Mouse (Mus musculus) lung, embryonic 16.5 days (tissue): ENCODE data around the gene Cish. TPM values are rescaled to one million over a fixed set of nuclear protein-coding genes. Genes with fewer than 3 reads are reported as not detected.
"Not testable (repeated sequence)": the region's sequence is repeated elsewhere in the genome, so short reads cannot be mapped to it uniquely, and the experiment has no call there.

Experiments
- ATAC-seq: fragments of 200-750 bp; cut with Nextera tagmentation; 2 replicates; pipeline ENCODE4 v1.8.0; 2017; ENCODE audit warnings: low read depth, mild to moderate bottlenecking, moderate library complexity
- H3K27ac ChIP-seq: fragments of 300-500 bp; sonication (generic); 2 replicates; pipeline ENCODE4 v1.5.1; 2014; ENCODE audit warnings: mild to moderate bottlenecking, control low read depth, low read length
- H3K27me3 ChIP-seq: fragments of 300-500 bp; sonication (generic); 2 replicates; pipeline ENCODE4 v1.6.1; 2014; ENCODE audit warnings: low read depth, low read length, mixed read lengths; ENCODE audit not compliant: control insufficient read depth, insufficient read depth
- H3K36me3 ChIP-seq: fragments of 300-500 bp; sonication (generic); 2 replicates; pipeline ENCODE4 v1.6.1; 2014; ENCODE audit warnings: low read length; ENCODE audit not compliant: control insufficient read depth, insufficient read depth
- H3K4me1 ChIP-seq: fragments of 300-500 bp; sonication (generic); replicated peaks from 2 replicates; pipeline ENCODE4 v1.6.1; 2014; ENCODE audit warnings: low read length, mixed read lengths; ENCODE audit not compliant: control insufficient read depth, insufficient read depth
- H3K4me2 ChIP-seq: fragments of 300-500 bp; sonication (generic); 2 replicates; pipeline ENCODE4 v1.6.1; 2014; ENCODE audit warnings: low read depth, low read length, control low read depth
- H3K4me3 ChIP-seq: fragments of 300-500 bp; sonication (generic); 2 replicates; pipeline ENCODE4 v1.5.1; 2014; ENCODE audit warnings: mild to moderate bottlenecking, low read length, control low read depth
- H3K9ac ChIP-seq: fragments of 300-500 bp; sonication (generic); 2 replicates; pipeline ENCODE4 v1.6.1; 2014; ENCODE audit warnings: low read length, control low read depth
- H3K9me3 ChIP-seq: fragments of 300-500 bp; sonication (generic); 2 replicates; pipeline ENCODE4 v1.6.1; 2016; ENCODE audit warnings: low read length; ENCODE audit not compliant: control insufficient read depth
- WGBS: fragments of 180-500 bp; shearing (Covaris S2); extraction: QIAGEN DNeasy Blood & Tissue Kit; methylation state at CpG from one replicate; pipeline ENCODE4 v1.1.7; 2014; 5-methylcytosine and 5-hydroxymethylcytosine counted together
- polyA plus RNA-seq: library from polyadenylated mRNA; unstranded; fragments of >200 nt; fragmentation: Nextera tagmentation; extraction: Ambion mirVana; gene quantifications from 2 replicates; pipeline ENCODE4 v1.2.1, GENCODE M21; 2015

The Cish gene
- polyA plus RNA-seq, 1 experiment from 2014 or later: 19.3 TPM

- peak; percentile 63 for ATAC-seq
- H3K4me1 ChIP-seq: peaks cover 36% of the 10 kb centered on the region
- 40% methylated on average over 13 of the region's 13 CpGs for WGBS
Observed at GRCm38 (mm10) chr9:107305601-107306542, 10.0 kb downstream of the Cish start.

GRCm38 (mm10) chr9:107306673-107307072 lies 10.8 kb downstream of the Cish start:
- H3K27ac ChIP-seq: not testable (repeated sequence)

More at GRCm38 (mm10) chr9:107305601-107306542, 10.0 kb downstream of the Cish start:
- Histone ChIP-seq H3K4me2 (0 out of 2 replicates have a peak overlapping the region, but pooled peaks have one; percentile 12), H3K9ac (peak overlapping the region; percentile 33; the same call in 1 of the 2 replicates), H3K27ac (peak overlapping the region; percentile 90), H3K9me3 (no peaks in the 10 kb centered on the region), H3K4me3 (no peak overlapping the region), H3K36me3 (peaks cover 6% of the 10 kb centered on the region), H3K27me3 (no peaks in the 10 kb centered on the region)

GRCm38 (mm10) chr9:107307099-107307872 lies 11.5 kb downstream of the Cish start:
- 58% methylated on average over 11 of the region's 11 CpGs for WGBS
- H3K36me3 ChIP-seq: no peaks in the 10 kb centered on the region
- 0 out of 2 replicates have a peak, but pooled peaks have one; percentile 3 for ATAC-seq
- H3K4me2 ChIP-seq: peak overlapping the region; percentile 2
- no peaks in the 10 kb centered on the region for H3K27me3 ChIP-seq
- H3K9ac ChIP-seq: no peak overlapping the region
- H3K27ac ChIP-seq: peak overlapping the region; percentile 82
- peaks cover 33% of the 10 kb centered on the region for H3K4me1 ChIP-seq
- no peaks in the 10 kb centered on the region for H3K9me3 ChIP-seq
- no peak overlapping the region for H3K4me3 ChIP-seq

More at GRCm38 (mm10) chr9:107306673-107307072, 10.8 kb downstream of the Cish start:
- H3K9me3 ChIP-seq, H3K27me3 ChIP-seq, H3K9ac ChIP-seq, ATAC-seq, H3K4me3 ChIP-seq, H3K36me3 ChIP-seq, H3K4me2 ChIP-seq: not testable (repeated sequence)
- 100% methylated on average over 1 of the region's 1 CpGs for WGBS
- H3K4me1 ChIP-seq: peaks cover 36% of the 10 kb centered on the region

- peak; percentile 81 for ATAC-seq
- no peaks in the 10 kb centered on the region for H3K27me3 ChIP-seq
- H3K4me3 ChIP-seq: no peak overlapping the region
- peak overlapping the region; percentile 82 for H3K27ac ChIP-seq
- H3K4me1 ChIP-seq: peaks cover 31% of the 10 kb centered on the region
- peak overlapping the region; percentile 34; the same call in 1 of the 2 replicates for H3K9ac ChIP-seq
- WGBS: 17% methylated on average over 12 of the region's 12 CpGs
- no peaks in the 10 kb centered on the region for H3K36me3 ChIP-seq
- H3K4me2 ChIP-seq: peak overlapping the region; percentile 2; the same call in 1 of the 2 replicates
- no peaks in the 10 kb centered on the region for H3K9me3 ChIP-seq
Observed at GRCm38 (mm10) chr9:107307886-107308285, 12.1 kb downstream of the Cish start.

- H3K4me2 ChIP-seq: no peak overlapping the region
- peak overlapping the region; percentile 82 for H3K27ac ChIP-seq
- peak overlapping the region; percentile 34; the same call in 1 of the 2 replicates for H3K9ac ChIP-seq
- H3K36me3 ChIP-seq: no peaks in the 10 kb centered on the region
- H3K27me3 ChIP-seq: no peaks in the 10 kb centered on the region
- H3K9me3 ChIP-seq: no peaks in the 10 kb centered on the region
- 80% methylated on average over 9 of the region's 9 CpGs for WGBS
- no peak overlapping the region for H3K4me3 ChIP-seq
- H3K4me1 ChIP-seq: peaks cover 33% of the 10 kb centered on the region
- no peak for ATAC-seq
Observed at GRCm38 (mm10) chr9:107308346-107309000, 12.6 kb downstream of the Cish start.

- H3K27ac ChIP-seq: no peak overlapping the region
- no peaks in the 10 kb centered on the region for H3K27me3 ChIP-seq
- no peak for ATAC-seq
- H3K36me3 ChIP-seq: no peaks in the 10 kb centered on the region
- H3K4me1 ChIP-seq: peaks cover 33% of the 10 kb centered on the region
- WGBS: 55% methylated on average over 9 of the region's 9 CpGs
- H3K4me2 ChIP-seq: no peak overlapping the region
- H3K9me3 ChIP-seq: no peaks in the 10 kb centered on the region
- H3K9ac ChIP-seq: no peak overlapping the region; the same call in 1 of the 2 replicates
- H3K4me3 ChIP-seq: no peak overlapping the region
Observed at GRCm38 (mm10) chr9:107309171-107309570, 13.3 kb downstream of the Cish start.

DNA sequence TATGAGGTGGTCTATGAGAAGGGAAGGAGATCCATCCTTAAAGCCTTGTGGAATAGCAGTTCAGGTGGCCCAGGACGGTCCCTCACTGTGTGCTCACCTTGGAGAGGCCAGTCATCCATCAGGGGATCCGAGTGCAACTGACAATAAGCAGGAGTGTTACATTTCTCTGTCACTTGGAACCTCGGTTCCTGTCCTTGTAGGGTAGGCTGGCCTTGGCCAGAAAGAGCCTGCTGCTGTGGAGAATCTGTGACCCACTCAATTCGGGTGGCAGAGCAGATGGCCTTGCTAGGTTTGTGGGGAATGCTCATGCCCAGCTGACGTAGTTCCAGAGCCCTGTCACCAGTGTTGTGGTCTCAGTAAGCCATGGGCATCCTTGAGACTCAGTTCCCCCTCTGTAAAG lies 13.8 kb downstream of the Cish start:
- no peak overlapping the region for H3K27ac ChIP-seq
- ATAC-seq: no peak

GRCm38 (mm10) chr9:107312811-107313584 lies 17.2 kb downstream of the Cish start:
- Histone ChIP-seq H3K9ac (no peak overlapping the region), H3K4me1 (peaks cover 11% of the 10 kb centered on the region), H3K4me2 (no peak overlapping the region), H3K9me3 (no peaks in the 10 kb centered on the region), H3K36me3 (no peaks in the 10 kb centered on the region), H3K4me3 (no peak overlapping the region), H3K27ac (no peak overlapping the region), H3K27me3 (no peaks in the 10 kb centered on the region)
- WGBS: 43% methylated on average over 10 of the region's 10 CpGs
- ATAC-seq: no peak

More for the DNA sequence above, 13.8 kb downstream of the Cish start:
- Histone ChIP-seq H3K4me2 (no peak overlapping the region), H3K4me3 (no peak overlapping the region), H3K36me3 (no peaks in the 10 kb centered on the region), H3K9me3 (no peaks in the 10 kb centered on the region), H3K9ac (no peak overlapping the region), H3K27me3 (no peaks in the 10 kb centered on the region), H3K4me1 (peaks cover 33% of the 10 kb centered on the region)
- WGBS: 62% methylated on average over 5 of the region's 5 CpGs
